Mouse (Mus musculus): Measurements from ENCODE around the gene Wdr66.

Wdr66 gene

GRCm38 (mm10) chr5:123317992-123318391, 66.1 kb downstream of the Wdr66 start:
- peak in 1 of 2 experiments; percentile 21 for DNase-seq

- DNase-seq, result no peak
These were observed 68.2 kb downstream of the Wdr66 start for GRCm38 (mm10) chr5:123320136-123320535.

GRCm38 (mm10) chr5:123324242-123324641, 72.3 kb downstream of the Wdr66 start:
- DNase-seq, result no peak

- DNase-seq, result peak; percentile 38 to 54
These were observed 74.3 kb downstream of the Wdr66 start for GRCm38 (mm10) chr5:123326006-123326750.

- DNase-seq, result peak; percentile 45 to 72
These were observed 74.8 kb downstream of the Wdr66 start for GRCm38 (mm10) chr5:123326751-123327148.

- no peak for DNase-seq
These were observed 75.8 kb downstream of the Wdr66 start for GRCm38 (mm10) chr5:123327686-123328085.

GRCm38 (mm10) chr5:123333566-123333965, 81.7 kb downstream of the Wdr66 start:
- no peak for DNase-seq

GRCm38 (mm10) chr5:123336205-123336961, 84.5 kb downstream of the Wdr66 start:
- DNase-seq, result no peak

- DNase-seq, result no peak
These were observed 86.6 kb downstream of the Wdr66 start for GRCm38 (mm10) chr5:123338463-123338862.

- peak; percentile 91 to 93 for DNase-seq
These were observed 92.1 kb downstream of the Wdr66 start, which contains the start of gene Bcl7a for GRCm38 (mm10) chr5:123343707-123344627. Gene Bcl7a, plus strand, starts transcription at chr5:123343834.

- no peak for DNase-seq
These were observed 92.7 kb downstream of the Wdr66 start for GRCm38 (mm10) chr5:123344628-123344962.

GRCm38 (mm10) chr5:123344963-123345852, 93.3 kb downstream of the Wdr66 start:
- peak; percentile 71 to 79 for DNase-seq

- DNase-seq, result peak; percentile 81 to 91
These were observed 94.2 kb downstream of the Wdr66 start for GRCm38 (mm10) chr5:123345853-123346654.

- no peak for DNase-seq
These were observed 94.9 kb downstream of the Wdr66 start for GRCm38 (mm10) chr5:123346701-123347270.

- no peak for DNase-seq
These were observed 96.1 kb downstream of the Wdr66 start for GRCm38 (mm10) chr5:123347985-123348384.

- peak; percentile 44 to 45 for DNase-seq
These were observed 98.5 kb downstream of the Wdr66 start for GRCm38 (mm10) chr5:123350386-123350785.

GRCm38 (mm10) chr5:123355918-123356317, 104.0 kb downstream of the Wdr66 start:
- DNase-seq, result peak; percentile 61 to 85

GRCm38 (mm10) chr5:123357253-123357652, 105.4 kb downstream of the Wdr66 start:
- no peak for DNase-seq

- no peak for DNase-seq
These were observed 107.5 kb downstream of the Wdr66 start for GRCm38 (mm10) chr5:123359431-123359830.

GRCm38 (mm10) chr5:123362911-123363310, 111.0 kb downstream of the Wdr66 start:
- no peak for DNase-seq
